Mouse (Mus musculus) thymus, postnatal 36 days (tissue): ENCODE results near the gene Kcnh6.

ENCODE experiments used
- DNase-seq, 2 experiments: peaks; one replicate each; pipeline ENCODE4 v3.0.0; 2022; ENCODE audit warnings: mixed read lengths in 2 of 2

Gene Kcnh6

DNA sequence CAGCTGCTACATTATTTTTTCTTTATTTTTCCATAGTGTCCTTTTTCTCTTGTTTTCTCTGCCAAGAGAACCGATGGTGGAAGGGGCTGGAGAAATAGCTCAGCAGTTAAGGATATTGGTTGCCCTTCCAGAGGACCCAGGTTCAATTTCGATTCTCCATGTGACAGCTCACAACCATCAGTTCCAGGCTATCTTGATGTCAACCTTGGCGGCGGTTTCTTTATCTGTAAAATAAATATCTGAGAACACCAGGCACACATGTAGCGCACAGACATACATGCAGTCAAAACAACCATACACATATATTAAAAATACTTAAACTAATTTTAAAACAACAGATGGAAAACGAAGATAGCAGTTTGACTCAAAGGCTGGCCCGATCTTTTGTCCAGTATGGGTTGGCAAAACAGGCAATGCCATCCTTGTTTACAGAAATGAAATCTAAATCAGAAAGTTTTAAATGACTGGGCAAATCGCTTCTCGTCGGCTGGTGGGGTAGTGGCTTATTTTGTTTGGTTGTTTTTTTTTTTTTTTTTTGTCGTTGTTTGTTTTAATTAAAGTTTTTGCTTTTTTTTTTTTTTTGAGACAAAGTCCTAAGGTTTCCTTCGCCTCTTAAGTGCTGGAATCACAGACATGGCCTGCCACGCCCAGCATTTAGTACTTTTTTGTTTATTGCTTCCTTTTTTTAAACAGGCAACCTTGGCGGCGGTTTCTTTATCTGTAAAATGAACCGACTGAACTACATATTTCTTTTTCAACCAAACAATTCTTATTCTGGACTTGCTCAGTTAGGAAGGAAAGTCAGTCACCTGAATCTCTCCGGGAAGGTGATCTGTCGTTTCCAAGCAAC is 57.4 kb downstream of the Kcnh6 start:
- DNase-seq: no peak

DNA sequence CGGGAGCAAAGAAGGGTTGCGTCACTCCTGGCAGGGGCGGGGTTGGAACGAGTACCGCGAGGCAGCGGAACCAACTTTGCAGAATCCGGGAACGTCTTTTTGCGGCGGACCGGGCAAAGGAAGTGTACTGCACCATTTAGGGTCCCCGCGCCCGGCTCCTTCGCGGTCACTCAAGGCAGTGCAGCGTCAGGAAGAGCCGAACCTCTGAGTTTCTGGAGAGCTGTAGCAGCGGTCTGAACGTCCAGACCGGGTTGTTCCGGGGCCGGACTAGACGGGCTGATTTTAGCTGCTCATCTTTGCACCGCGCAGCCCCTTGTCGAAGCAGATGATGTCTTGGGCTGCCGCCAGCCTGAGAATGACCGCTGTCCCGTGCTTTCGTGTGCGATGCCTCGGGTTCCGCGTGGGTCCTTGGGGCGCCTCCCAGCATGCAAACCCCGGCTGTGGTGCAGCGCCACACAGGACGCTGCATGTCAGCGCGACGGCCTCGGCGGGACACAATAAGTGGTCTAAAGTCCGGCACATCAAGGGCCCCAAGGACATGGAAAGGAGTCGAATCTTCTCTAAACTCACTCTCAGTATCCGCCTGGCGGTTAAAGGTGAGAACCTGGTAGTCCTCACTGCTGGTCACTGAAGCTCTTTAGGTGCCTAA is 58.1 kb downstream of the Kcnh6 start, which contains the start of gene Taco1:
Gene Taco1 (plus strand): TSS at position 139 of the 649 bp plus-strand sequence.
- DNase-seq: peak; percentile 87 to 89

DNA sequence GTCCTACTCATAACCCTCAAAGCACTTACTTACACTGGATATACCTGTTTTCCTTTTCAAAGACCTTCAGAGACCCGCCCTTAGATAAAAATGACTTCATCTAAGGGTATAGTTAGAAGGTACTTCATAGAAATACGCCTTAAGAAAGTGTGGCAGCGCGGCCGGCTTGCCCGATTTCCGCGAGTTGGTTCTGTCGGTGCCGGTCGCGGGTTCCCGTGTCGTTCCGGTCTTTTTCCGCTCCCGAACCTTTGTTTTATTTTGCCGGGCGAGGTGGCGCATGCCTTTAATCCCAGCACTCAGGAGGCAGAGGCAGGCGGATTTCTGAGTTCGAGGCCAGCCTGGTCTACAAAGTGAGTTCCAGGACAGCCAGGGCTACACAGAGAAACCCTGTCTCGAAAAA is 58.7 kb downstream of the Kcnh6 start:
- peak; percentile 11 to 38 for DNase-seq

DNA sequence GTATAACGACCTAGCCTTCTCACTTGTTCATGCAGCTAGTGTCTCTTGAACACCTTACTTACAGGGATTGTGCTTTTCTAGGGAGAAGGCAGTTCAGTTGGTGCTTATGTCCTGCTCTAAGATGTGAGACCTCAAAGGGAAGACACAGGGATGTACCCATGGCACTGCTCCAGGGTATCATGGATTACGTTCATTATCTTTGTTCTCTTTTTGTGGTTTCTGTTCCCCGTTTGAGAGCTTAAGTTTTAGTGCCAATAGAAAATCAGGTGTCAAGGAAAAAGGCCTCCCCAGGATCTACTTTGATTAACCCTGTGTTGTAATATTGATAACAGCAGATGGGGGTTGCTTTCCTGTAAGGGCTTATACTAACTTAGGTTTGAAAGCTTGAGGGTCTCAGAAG is 65.8 kb downstream of the Kcnh6 start:
- DNase-seq: no peak

DNA sequence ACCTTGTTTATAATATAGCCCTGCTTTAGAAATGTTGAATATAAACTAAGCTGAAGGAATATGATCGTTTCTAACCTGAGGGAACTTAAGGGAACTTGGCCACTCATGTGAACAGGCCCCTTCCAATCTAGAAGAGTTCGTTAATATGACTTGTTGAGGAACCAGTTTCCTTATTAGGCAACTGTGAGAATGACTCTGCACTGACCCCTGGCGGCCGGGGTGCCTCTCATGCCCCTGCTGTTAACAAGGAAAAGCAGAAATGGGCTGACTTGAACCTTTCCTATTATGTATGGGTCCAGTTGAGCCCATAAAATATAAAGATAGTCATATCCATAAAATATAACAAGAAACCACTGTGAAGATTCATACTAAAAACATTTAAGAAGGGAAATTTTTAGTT is 68.4 kb downstream of the Kcnh6 start:
- DNase-seq: peak; percentile 70 to 75
